Mouse (Mus musculus): ENCODE results near the gene Mrps26.

DNA sequence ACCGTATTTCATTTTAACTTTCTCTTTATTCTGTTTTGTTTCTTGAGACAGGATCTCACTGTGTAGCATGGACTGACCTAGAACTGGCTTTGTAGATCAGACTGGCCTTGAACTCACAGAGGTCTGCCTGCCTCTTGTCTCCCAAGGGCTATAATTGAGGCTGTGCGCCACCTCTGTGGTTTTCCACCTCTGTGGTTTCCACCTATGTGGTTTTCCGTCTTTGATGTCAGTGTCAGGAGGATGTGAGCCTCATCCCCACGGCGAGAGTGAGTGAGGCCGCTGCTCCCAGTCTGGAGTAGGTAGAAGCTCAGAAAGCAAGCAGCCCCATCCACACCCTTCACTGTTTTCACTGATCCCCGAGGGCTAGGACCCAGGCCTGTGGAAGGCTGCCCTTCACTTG is 8.7 kb upstream of the Mrps26 start:
- no peak for TF ChIP-seq MAX (IDR thresholded peaks at IDR 0.05)
- TF ChIP-seq CTCF (IDR thresholded peaks at IDR 0.05; ENCODE audit: control insufficient read depth, insufficient read depth, insufficient read length), result no peak
- no peak for TF ChIP-seq USF1 (IDR thresholded peaks at IDR 0.05; ENCODE audit: low read depth)
- no peak for TF ChIP-seq MYOG (IDR thresholded peaks at IDR 0.05; ENCODE audit: control insufficient read depth, extremely low read depth, insufficient read length)
- TF ChIP-seq FOSL1 (IDR thresholded peaks at IDR 0.05; ENCODE audit: insufficient read depth, low read length, poor library complexity, severe bottlenecking), result no peak
- TF ChIP-seq CEBPB (IDR thresholded peaks at IDR 0.05; ENCODE audit: low read depth), result no peak

All from C2C12 (cell line).